Mouse (Mus musculus): Measurements from ENCODE around the gene Prkx. TPM values are rescaled to one million over a fixed set of nuclear protein-coding genes. Genes with fewer than 3 reads are reported as not detected.

The Prkx gene
- 8.0 and 8.1 TPM in 2 replicates for polyA plus RNA-seq (2012; ENCODE audit: insufficient read depth, insufficient read length, missing spikeins)

DNA sequence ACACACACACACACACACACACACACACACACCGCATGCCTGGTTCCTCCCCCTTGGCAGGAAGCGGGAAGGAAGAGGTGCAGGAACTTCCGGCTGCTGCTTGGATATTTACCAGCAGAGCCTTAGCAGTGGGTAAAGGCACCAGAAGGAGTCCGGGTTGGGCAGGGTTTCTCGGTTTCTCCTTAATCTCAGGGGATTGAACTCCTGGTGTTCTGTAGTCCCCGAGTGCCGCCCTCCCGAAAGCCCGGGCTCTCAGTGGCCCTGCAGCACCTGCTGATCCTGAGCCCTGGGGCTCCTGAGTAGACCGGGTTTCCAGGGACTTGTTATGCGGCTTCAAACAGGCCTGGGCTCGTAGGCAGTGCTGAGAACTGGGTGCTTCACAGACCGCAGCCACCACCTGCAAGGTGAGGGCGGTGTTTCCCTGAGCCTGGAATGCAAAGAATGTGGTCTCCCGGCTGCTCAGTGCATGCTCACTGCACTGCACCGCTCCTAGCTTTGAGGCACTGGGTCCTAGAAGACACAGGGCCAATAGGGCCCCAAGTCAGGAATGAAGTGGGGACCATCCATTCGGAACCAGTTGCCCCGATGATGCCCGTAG, at the start of gene Prkx:
Prkx (minus strand) TSS at position 41 of the 598 bp plus-strand sequence.
- Histone ChIP-seq H3K4me3 (ENCODE audit: insufficient read depth, low read depth, low read length) (peak within 1 kb of the TSS; percentile 82), H3K27ac (replicated peaks; ENCODE audit: low read depth, low read length) (peak within 1 kb of the TSS; percentile 97), H3K4me1 (ENCODE audit: control insufficient read depth, insufficient read depth, insufficient read length, low read length) (peaks cover 4% of the 10 kb centered on the region; the same call in 1 of the 2 replicates)

GRCm38 (mm10) chrX:77812031-77812430, 16.0 kb upstream of the Prkx start:
- Histone ChIP-seq H3K4me3 (ENCODE audit: insufficient read depth, low read depth, low read length) (no peak overlapping the region), H3K4me1 (ENCODE audit: control insufficient read depth, insufficient read depth, insufficient read length, low read length) (no peaks in the 10 kb centered on the region), H3K27ac (replicated peaks; ENCODE audit: low read depth, low read length) (no peak overlapping the region)

DNA sequence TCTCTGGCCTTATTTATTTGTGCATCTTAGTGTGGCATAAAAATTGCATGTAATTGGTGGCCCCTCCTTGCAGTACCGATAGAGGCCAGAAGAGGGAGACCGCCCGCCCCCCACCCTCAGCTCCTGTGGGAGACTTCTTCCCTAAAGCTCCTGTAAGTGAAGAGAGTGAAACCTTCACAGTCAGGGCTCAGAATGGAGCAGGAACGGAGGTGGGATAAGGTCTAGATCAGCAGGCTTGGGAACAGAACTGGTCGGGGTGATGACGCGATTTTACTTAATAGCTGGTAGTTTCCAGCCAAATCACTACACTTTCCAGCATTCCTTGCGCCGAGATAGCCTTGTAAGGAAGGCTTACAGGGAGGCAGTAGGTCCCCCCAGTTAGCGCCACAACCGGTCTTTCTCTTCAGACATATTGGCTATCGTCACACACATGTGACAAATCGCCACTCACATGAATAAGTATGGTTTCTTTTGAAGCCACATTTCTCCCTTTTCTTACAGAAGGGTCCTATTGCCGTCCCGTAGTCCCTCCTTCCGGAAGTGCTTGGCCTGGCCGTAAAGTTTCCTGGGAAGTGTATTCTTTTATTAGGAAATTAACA, 14.6 kb upstream of the Prkx start:
- H3K4me3 ChIP-seq (ENCODE audit: insufficient read depth, low read depth, low read length) = peak overlapping the region; percentile 82
- H3K27ac ChIP-seq (replicated peaks; ENCODE audit: low read depth, low read length) = peak overlapping the region; percentile 92

DNA sequence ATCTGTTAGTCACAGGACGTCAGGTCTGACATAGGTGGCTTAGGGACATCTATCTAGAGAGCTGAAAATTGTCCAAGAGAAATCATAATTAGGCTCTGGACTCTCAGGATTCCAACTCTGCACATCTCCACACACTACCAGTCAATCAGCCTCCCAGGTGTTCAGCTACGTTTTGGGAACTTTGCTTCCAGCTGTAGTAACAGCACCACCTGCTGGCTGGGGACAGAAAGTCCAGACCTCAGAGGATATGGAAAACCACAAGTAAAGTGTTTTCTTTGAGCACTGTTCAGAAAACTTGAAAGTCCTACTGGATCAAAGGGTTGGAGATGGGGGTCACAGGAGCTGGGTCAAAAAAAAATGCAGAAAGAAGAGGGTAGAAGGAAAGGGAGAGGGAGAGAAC, 12.5 kb upstream of the Prkx start:
- no peaks in the 10 kb centered on the region for H3K4me1 ChIP-seq (ENCODE audit: control insufficient read depth, insufficient read depth, insufficient read length, low read length)
- H3K4me3 ChIP-seq (ENCODE audit: insufficient read depth, low read depth, low read length) = no peak overlapping the region
- no peak overlapping the region for H3K27ac ChIP-seq (replicated peaks; ENCODE audit: low read depth, low read length)

More for the DNA sequence above, 14.6 kb upstream of the Prkx start:
- H3K4me1 ChIP-seq (ENCODE audit: control insufficient read depth, insufficient read depth, insufficient read length, low read length) = no peaks in the 10 kb centered on the region

- no peak overlapping the region for H3K27ac ChIP-seq (replicated peaks; ENCODE audit: low read depth, low read length)
- H3K4me3 ChIP-seq (ENCODE audit: insufficient read depth, low read depth, low read length) = no peak overlapping the region
- no peaks in the 10 kb centered on the region for H3K4me1 ChIP-seq (ENCODE audit: control insufficient read depth, insufficient read depth, insufficient read length, low read length)
Measured at GRCm38 (mm10) chrX:77802293-77802692, 6.2 kb upstream of the Prkx start.

DNA sequence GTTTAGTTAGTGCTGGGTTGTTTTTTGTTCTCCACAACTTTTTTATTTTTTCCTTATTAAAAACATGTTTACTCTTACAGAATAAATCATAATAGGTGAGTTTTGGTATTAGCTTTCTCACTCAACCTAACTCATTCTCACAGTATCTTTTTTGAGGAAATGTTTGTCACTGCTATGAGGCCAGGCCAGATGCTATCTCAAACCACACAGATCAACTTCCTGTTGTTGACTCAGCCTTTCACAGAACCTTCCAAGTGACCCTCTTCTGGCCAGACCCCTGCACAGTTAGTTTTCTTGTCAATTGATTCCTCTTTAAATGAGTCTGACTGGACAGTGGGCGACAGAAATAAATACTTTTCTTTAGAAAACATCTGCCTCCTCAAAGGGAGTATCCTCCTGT, 5.5 kb upstream of the Prkx start:
- 0 out of 2 replicates have a peak, but pooled peaks cover under 1% of the 10 kb centered on the region for H3K4me1 ChIP-seq (ENCODE audit: control insufficient read depth, insufficient read depth, insufficient read length, low read length)

GRCm38 (mm10) chrX:77799554-77799953, 3.5 kb upstream of the Prkx start:
- no peak overlapping the region for H3K27ac ChIP-seq (replicated peaks; ENCODE audit: low read depth, low read length)
- H3K4me1 ChIP-seq (ENCODE audit: control insufficient read depth, insufficient read depth, insufficient read length, low read length) = 0 out of 2 replicates have a peak, but pooled peaks cover 2% of the 10 kb centered on the region
- no peak overlapping the region for H3K4me3 ChIP-seq (ENCODE audit: insufficient read depth, low read depth, low read length)

More for the DNA sequence above, 5.5 kb upstream of the Prkx start:
- H3K27ac ChIP-seq (replicated peaks; ENCODE audit: low read depth, low read length) = no peak overlapping the region
- H3K4me3 ChIP-seq (ENCODE audit: insufficient read depth, low read depth, low read length) = no peak overlapping the region

- Histone ChIP-seq H3K4me3 (ENCODE audit: insufficient read depth, low read depth, low read length) (no peak overlapping the region), H3K27ac (replicated peaks; ENCODE audit: low read depth, low read length) (no peak overlapping the region), H3K4me1 (ENCODE audit: control insufficient read depth, insufficient read depth, insufficient read length, low read length) (0 out of 2 replicates have a peak, but pooled peaks cover 4% of the 10 kb centered on the region)
Measured at GRCm38 (mm10) chrX:77797801-77798200, 1.7 kb upstream of the Prkx start.

GRCm38 (mm10) chrX:77796916-77797315, 838 bp upstream of the Prkx start:
- Histone ChIP-seq H3K4me1 (ENCODE audit: control insufficient read depth, insufficient read depth, insufficient read length, low read length) (peaks cover 4% of the 10 kb centered on the region; the same call in 1 of the 2 replicates), H3K4me3 (ENCODE audit: insufficient read depth, low read depth, low read length) (no peak overlapping the region), H3K27ac (replicated peaks; ENCODE audit: low read depth, low read length) (no peak overlapping the region)

GRCm38 (mm10) chrX:77795858-77796174, 262 bp downstream of the Prkx start:
- Histone ChIP-seq H3K27ac (replicated peaks; ENCODE audit: low read depth, low read length) (peak overlapping the region; percentile 97), H3K4me1 (ENCODE audit: control insufficient read depth, insufficient read depth, insufficient read length, low read length) (peaks cover 4% of the 10 kb centered on the region; the same call in 1 of the 2 replicates), H3K4me3 (ENCODE audit: insufficient read depth, low read depth, low read length) (peak overlapping the region; percentile 82)

GRCm38 (mm10) chrX:77794962-77795857, 868 bp downstream of the Prkx start:
- Histone ChIP-seq H3K4me3 (ENCODE audit: insufficient read depth, low read depth, low read length) (peak overlapping the region; percentile 82), H3K4me1 (ENCODE audit: control insufficient read depth, insufficient read depth, insufficient read length, low read length) (peaks cover 4% of the 10 kb centered on the region; the same call in 1 of the 2 replicates), H3K27ac (replicated peaks; ENCODE audit: low read depth, low read length) (peak overlapping the region; percentile 93)

DNA sequence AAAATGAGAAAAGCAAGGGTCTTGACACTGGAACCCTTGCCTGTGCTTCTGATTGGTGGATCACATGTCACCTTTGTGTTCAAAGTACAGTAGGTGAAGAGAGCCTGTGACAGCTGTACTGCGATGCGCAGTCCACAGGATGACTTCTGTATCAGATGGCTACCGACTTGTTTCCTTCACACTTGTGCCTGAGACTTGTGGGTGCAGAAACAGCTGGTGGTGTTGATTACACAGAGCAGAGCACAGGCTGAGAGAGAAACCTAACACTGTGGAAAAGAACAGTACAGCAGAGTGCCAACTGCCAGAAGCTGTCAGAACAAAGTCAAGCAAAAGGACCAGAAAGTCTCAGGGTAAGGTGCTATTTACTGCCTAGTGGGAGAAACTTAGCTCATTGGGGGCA, 7.4 kb downstream of the Prkx start:
- Histone ChIP-seq H3K4me3 (ENCODE audit: insufficient read depth, low read depth, low read length) (no peak overlapping the region), H3K27ac (replicated peaks; ENCODE audit: low read depth, low read length) (no peak overlapping the region), H3K4me1 (ENCODE audit: control insufficient read depth, insufficient read depth, insufficient read length, low read length) (peaks cover 2% of the 10 kb centered on the region; the same call in 1 of the 2 replicates)

- no peak overlapping the region for H3K4me3 ChIP-seq (ENCODE audit: insufficient read depth, low read depth, low read length)
- peak overlapping the region; percentile 70 for H3K27ac ChIP-seq (replicated peaks; ENCODE audit: low read depth, low read length)
- peaks cover 2% of the 10 kb centered on the region; the same call in 1 of the 2 replicates for H3K4me1 ChIP-seq (ENCODE audit: control insufficient read depth, insufficient read depth, insufficient read length, low read length)
Measured at GRCm38 (mm10) chrX:77786354-77786753, 9.7 kb downstream of the Prkx start.

- H3K4me1 ChIP-seq (ENCODE audit: control insufficient read depth, insufficient read depth, insufficient read length, low read length) = no peaks in the 10 kb centered on the region
- H3K4me3 ChIP-seq (ENCODE audit: insufficient read depth, low read depth, low read length) = no peak overlapping the region
- no peak overlapping the region for H3K27ac ChIP-seq (replicated peaks; ENCODE audit: low read depth, low read length)
Measured at GRCm38 (mm10) chrX:77777822-77778221, 18.3 kb downstream of the Prkx start.

DNA sequence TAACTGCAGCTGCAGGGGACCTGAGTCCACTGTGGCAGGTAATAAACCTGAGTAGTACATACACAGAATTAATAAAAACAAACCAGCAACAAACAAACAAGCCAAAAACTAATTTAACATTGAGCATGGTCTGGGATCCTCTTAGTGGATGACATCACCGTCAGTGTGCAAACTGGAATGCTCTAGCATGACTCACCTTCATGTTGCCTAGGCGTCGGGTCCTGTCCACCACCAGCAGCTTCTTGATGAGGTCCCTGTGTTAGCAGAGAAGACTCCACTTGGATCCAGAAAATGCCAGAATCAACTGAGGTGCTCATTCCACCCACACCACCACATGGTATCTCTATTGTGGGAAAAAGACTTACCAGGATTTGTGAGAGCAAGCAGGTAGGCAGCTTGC, 30.9 kb downstream of the Prkx start:
- H3K27ac ChIP-seq (replicated peaks; ENCODE audit: low read depth, low read length) = no peak overlapping the region
- no peak overlapping the region for H3K4me3 ChIP-seq (ENCODE audit: insufficient read depth, low read depth, low read length)
- no peaks in the 10 kb centered on the region for H3K4me1 ChIP-seq (ENCODE audit: control insufficient read depth, insufficient read depth, insufficient read length, low read length)
